Mouse (Mus musculus): Measurements from ENCODE around the gene Prkar1b.

GRCm38 (mm10) chr5:139183131-139183530 lies 33.3 kb upstream of the Prkar1b start:
- TF ChIP-seq GATA1 (IDR thresholded peaks at IDR 0.05; ENCODE audit: borderline replicate concordance, low read length) = no peak
- TF ChIP-seq FLI1 (IDR thresholded peaks at IDR 0.05; ENCODE audit: low read length) = no peak
